Mouse (Mus musculus): ENCODE measurements around the gene Sinhcaf.

Sinhcaf gene

DNA sequence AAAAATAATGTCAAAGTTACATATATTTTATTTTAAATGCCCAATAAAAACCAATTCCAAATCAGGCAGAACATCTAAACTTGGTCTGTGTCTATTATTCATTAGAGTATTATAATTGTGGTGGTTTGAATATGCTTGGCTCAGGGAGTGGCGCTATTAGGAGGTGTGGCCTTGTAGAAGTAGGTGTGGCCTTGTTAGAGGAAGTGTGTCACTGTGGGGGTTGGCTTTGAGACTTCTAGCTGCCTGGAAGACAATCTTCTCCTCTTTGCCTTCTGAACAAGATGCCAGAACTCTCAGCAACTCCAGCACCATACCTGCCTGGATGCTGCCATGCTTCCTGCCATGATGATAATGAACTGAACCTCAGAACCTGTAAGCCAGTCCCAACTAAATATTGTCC lies 72.4 kb downstream of the Sinhcaf start:
- DNase-seq (ENCODE audit: low spot score in 2 of 2), result no peak

Data from right cerebral cortex, postnatal 36 days (tissue).